Mouse (Mus musculus) neural tube, embryonic 14.5 days (tissue): ENCODE measurements around the gene Traf2. TPM values are rescaled to one million over a fixed set of nuclear protein-coding genes. Genes with fewer than 3 reads are reported as not detected.

Source experiments
- ATAC-seq: fragments of 200-750 bp; cut with Nextera tagmentation; 2 replicates; pipeline ENCODE4 v1.8.0; 2017; ENCODE audit warnings: low read depth, mild to moderate bottlenecking, moderate TSS enrichment, moderate library complexity
- H3K27ac ChIP-seq: fragments of 300-500 bp; sonication (generic); 2 replicates; pipeline ENCODE4 v1.5.1; 2014; ENCODE audit warnings: low read depth, mild to moderate bottlenecking, control low read depth, low read length, moderate library complexity, mixed read lengths
- H3K27me3 ChIP-seq: fragments of 300-500 bp; sonication (generic); 2 replicates; pipeline ENCODE4 v1.6.1; 2014; ENCODE audit warnings: low read length; ENCODE audit not compliant: control insufficient read depth, insufficient read depth
- H3K36me3 ChIP-seq: fragments of 300-500 bp; sonication (generic); 2 replicates; pipeline ENCODE4 v1.6.1; 2014; ENCODE audit warnings: low read length, mixed read lengths; ENCODE audit not compliant: control insufficient read depth, insufficient read depth
- H3K4me1 ChIP-seq: fragments of 300-500 bp; sonication (generic); 2 replicates; pipeline ENCODE4 v1.6.1; 2014; ENCODE audit warnings: low read length; ENCODE audit not compliant: control insufficient read depth, insufficient read depth
- H3K4me2 ChIP-seq: fragments of 300-500 bp; sonication (generic); 2 replicates; pipeline ENCODE4 v1.6.1; 2014; ENCODE audit warnings: mild to moderate bottlenecking, low read depth, low read length, control low read depth
- H3K4me3 ChIP-seq: fragments of 300-500 bp; sonication (generic); 2 replicates; pipeline ENCODE4 v1.5.1; 2014; ENCODE audit warnings: low read depth, low read length, control low read depth, mixed read lengths
- H3K9ac ChIP-seq: fragments of 300-500 bp; sonication (generic); replicated peaks from 2 replicates; pipeline ENCODE4 v1.6.1; 2014; ENCODE audit warnings: low read depth, mild to moderate bottlenecking, control low read depth, low read length, mixed read lengths
- H3K9me3 ChIP-seq: fragments of 300-500 bp; sonication (generic); 2 replicates; pipeline ENCODE4 v1.6.1; 2016; ENCODE audit warnings: low read length; ENCODE audit not compliant: control insufficient read depth
- WGBS: fragments of 180-500 bp; shearing (Covaris S2); extraction: QIAGEN DNeasy Blood & Tissue Kit; methylation state at CpG from one replicate; pipeline ENCODE4 v1.1.7; 2014; 5-methylcytosine and 5-hydroxymethylcytosine counted together
- polyA plus RNA-seq: library from polyadenylated mRNA; unstranded; fragments of >200 nt; fragmentation: Nextera tagmentation; extraction: Ambion mirVana; gene quantifications from 2 replicates; pipeline ENCODE4 v1.2.1, GENCODE M21; 2014

Traf2 gene
- polyA plus RNA-seq, 1 experiment from 2014 or later, result 12.6 TPM

DNA sequence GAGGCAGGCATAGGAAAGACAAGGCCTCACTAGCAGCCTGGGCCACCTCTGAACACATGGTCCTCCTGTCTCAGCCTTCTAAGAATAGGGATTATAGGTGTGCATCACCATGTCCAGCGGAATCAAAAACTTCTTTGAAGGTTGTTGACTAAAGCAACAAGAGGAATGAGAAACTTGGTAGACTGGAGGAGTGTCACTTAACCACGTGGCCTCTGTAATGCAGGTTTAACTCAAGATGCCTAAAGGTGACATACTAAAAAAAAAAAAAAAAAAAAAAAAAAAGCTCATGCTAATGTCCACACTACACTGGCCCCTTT lies 11.9 kb downstream of the Traf2 start:
- H3K9me3 ChIP-seq, result no peaks in the 10 kb centered on the region
- no peaks in the 10 kb centered on the region for H3K27me3 ChIP-seq
- H3K4me2 ChIP-seq, result no peak overlapping the region
- H3K9ac ChIP-seq, result no peak overlapping the region
- no peak overlapping the region for H3K4me3 ChIP-seq
- no peak overlapping the region for H3K27ac ChIP-seq
- peaks cover 16% of the 10 kb centered on the region; the same call in 1 of the 2 replicates for H3K36me3 ChIP-seq
- no peak for ATAC-seq
- 96% methylated on average over 2 of the region's 2 CpGs for WGBS
- H3K4me1 ChIP-seq, result no peaks in the 10 kb centered on the region

- H3K4me2 ChIP-seq, result no peak overlapping the region
- H3K4me1 ChIP-seq, result no peaks in the 10 kb centered on the region
- no peak for ATAC-seq
- 96% methylated on average over 3 of the region's 3 CpGs for WGBS
- H3K36me3 ChIP-seq, result peaks cover 16% of the 10 kb centered on the region; the same call in 1 of the 2 replicates
- H3K27ac ChIP-seq, result no peak overlapping the region
- H3K9ac ChIP-seq, result no peak overlapping the region
- H3K27me3 ChIP-seq, result no peaks in the 10 kb centered on the region
- H3K9me3 ChIP-seq, result no peaks in the 10 kb centered on the region
- no peak overlapping the region for H3K4me3 ChIP-seq
Observed at GRCm38 (mm10) chr2:25534178-25534865, 12.4 kb downstream of the Traf2 start.

GRCm38 (mm10) chr2:25533707-25534106 lies 13.0 kb downstream of the Traf2 start:
- H3K4me2 ChIP-seq, result no peak overlapping the region
- no peaks in the 10 kb centered on the region for H3K9me3 ChIP-seq
- H3K9ac ChIP-seq, result no peak overlapping the region
- peaks cover 16% of the 10 kb centered on the region; the same call in 1 of the 2 replicates for H3K36me3 ChIP-seq
- H3K27me3 ChIP-seq, result no peaks in the 10 kb centered on the region
- WGBS, result 95% methylated on average over 2 of the region's 2 CpGs
- no peak overlapping the region for H3K4me3 ChIP-seq
- no peaks in the 10 kb centered on the region for H3K4me1 ChIP-seq
- ATAC-seq, result no peak
- no peak overlapping the region for H3K27ac ChIP-seq

- no peak overlapping the region for H3K9ac ChIP-seq
- no peak for ATAC-seq
- no peak overlapping the region for H3K27ac ChIP-seq
- no peaks in the 10 kb centered on the region for H3K9me3 ChIP-seq
- WGBS, result 94% methylated on average over 9 of the region's 9 CpGs
- no peaks in the 10 kb centered on the region for H3K4me1 ChIP-seq
- no peak overlapping the region for H3K4me3 ChIP-seq
- peaks cover 41% of the 10 kb centered on the region for H3K36me3 ChIP-seq
- H3K4me2 ChIP-seq, result no peak overlapping the region
- H3K27me3 ChIP-seq, result no peaks in the 10 kb centered on the region
Observed at GRCm38 (mm10) chr2:25526510-25527302, 20.0 kb downstream of the Traf2 start.

GRCm38 (mm10) chr2:25509912-25510311 lies 36.8 kb downstream of the Traf2 start:
- H3K4me1 ChIP-seq, result no peaks in the 10 kb centered on the region
- H3K9ac ChIP-seq, result no peak overlapping the region
- no peak overlapping the region for H3K4me3 ChIP-seq
- H3K9me3 ChIP-seq, result no peaks in the 10 kb centered on the region
- H3K27me3 ChIP-seq, result no peaks in the 10 kb centered on the region
- H3K36me3 ChIP-seq, result peaks cover 8% of the 10 kb centered on the region; the same call in 1 of the 2 replicates
- no peak overlapping the region for H3K4me2 ChIP-seq
- no peak overlapping the region for H3K27ac ChIP-seq
- WGBS, result 74% methylated on average over 3 of the region's 3 CpGs
- no peak for ATAC-seq

- Histone ChIP-seq H3K27ac (no peak overlapping the region), H3K4me1 (peaks cover 2% of the 10 kb centered on the region), H3K9me3 (no peaks in the 10 kb centered on the region), H3K4me2 (no peak overlapping the region), H3K9ac (no peak overlapping the region), H3K4me3 (no peak overlapping the region), H3K36me3 (peaks cover 18% of the 10 kb centered on the region; the same call in 1 of the 2 replicates), H3K27me3 (no peaks in the 10 kb centered on the region)
- 46% methylated on average over 5 of the region's 5 CpGs for WGBS
- peak; percentile 32; the same call in 1 of the 2 replicates for ATAC-seq
Observed at GRCm38 (mm10) chr2:25506964-25507363, 39.8 kb downstream of the Traf2 start.

DNA sequence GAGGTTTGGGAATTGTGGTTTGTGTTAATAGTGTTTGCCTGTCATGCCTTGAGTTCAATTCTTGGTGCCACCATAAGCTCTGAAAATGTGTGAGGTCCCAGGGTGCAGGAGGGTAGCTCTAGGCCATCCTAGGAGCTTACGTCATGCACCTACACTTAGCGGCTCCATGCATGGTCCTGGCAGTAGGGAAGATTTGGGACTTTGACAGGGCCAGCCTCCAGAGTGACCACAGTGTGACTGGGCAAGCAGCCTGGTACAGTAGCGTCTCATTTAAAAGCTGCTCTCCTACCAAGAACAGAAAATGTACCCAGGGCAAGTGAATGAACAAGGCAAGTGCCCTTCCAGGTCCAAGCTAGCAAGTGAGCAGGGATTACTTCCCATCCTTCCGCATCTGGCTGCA lies 40.9 kb downstream of the Traf2 start:
- WGBS, result 94% methylated on average over 4 of the region's 4 CpGs
- Histone ChIP-seq H3K9ac (no peak overlapping the region), H3K36me3 (peaks cover 18% of the 10 kb centered on the region; the same call in 1 of the 2 replicates), H3K9me3 (no peaks in the 10 kb centered on the region), H3K27ac (no peak overlapping the region), H3K4me1 (peaks cover 10% of the 10 kb centered on the region), H3K27me3 (no peaks in the 10 kb centered on the region), H3K4me3 (no peak overlapping the region), H3K4me2 (no peak overlapping the region)
- no peak for ATAC-seq

DNA sequence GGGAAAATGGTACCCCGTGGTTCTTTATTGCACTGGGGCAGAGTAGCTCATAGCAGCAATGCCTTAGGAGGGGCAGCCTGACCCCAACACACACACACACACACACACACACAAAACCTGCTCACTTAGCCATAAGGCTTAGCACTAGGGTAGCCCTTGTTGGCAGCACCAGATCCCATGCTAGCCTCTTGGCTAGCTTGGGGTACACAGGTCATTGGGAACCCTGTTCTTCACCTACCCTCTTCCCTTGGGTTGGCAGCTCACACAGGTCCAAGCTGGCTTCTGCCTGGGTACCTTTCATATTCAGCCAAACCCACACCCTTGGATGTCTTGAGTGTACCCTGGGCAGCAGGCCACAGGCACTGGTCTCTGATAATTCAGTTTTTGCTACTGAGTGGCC lies 41.7 kb downstream of the Traf2 start:
- 80% methylated on average over 1 of the region's 1 CpGs for WGBS
- Histone ChIP-seq H3K9me3 (no peaks in the 10 kb centered on the region), H3K27me3 (no peaks in the 10 kb centered on the region), H3K36me3 (peaks cover 18% of the 10 kb centered on the region; the same call in 1 of the 2 replicates), H3K4me1 (peaks cover 13% of the 10 kb centered on the region), H3K27ac (no peak overlapping the region), H3K9ac (no peak overlapping the region), H3K4me3 (no peak overlapping the region), H3K4me2 (no peak overlapping the region)
- ATAC-seq, result no peak

GRCm38 (mm10) chr2:25504538-25504937 lies 42.2 kb downstream of the Traf2 start:
- Histone ChIP-seq H3K27me3 (no peaks in the 10 kb centered on the region), H3K4me2 (no peak overlapping the region), H3K9me3 (no peaks in the 10 kb centered on the region), H3K27ac (no peak overlapping the region), H3K36me3 (peaks cover 18% of the 10 kb centered on the region; the same call in 1 of the 2 replicates), H3K4me1 (peaks cover 13% of the 10 kb centered on the region), H3K4me3 (no peak overlapping the region), H3K9ac (no peak overlapping the region)
- WGBS, result 94% methylated on average over 19 of the region's 19 CpGs
- no peak for ATAC-seq
